Mouse (Mus musculus): ENCODE measurements at regions not wholly inside any gene's neighbourhood (a gene's known extent, or its start where the extent isn't known, plus 50 kb on each side); places are given as distances from the start of the nearest gene placed in this dataset.

- DNase-seq (ENCODE audit: low spot score in 2 of 2): no peak
Measured at GRCm38 (mm10) chr14:78372102-78372501, 64.3 kb upstream of the Tnfsf11 start.

GRCm38 (mm10) chr14:78368881-78369280, 61.0 kb upstream of the Tnfsf11 start:
- no peak for DNase-seq (ENCODE audit: low spot score in 2 of 2)

GRCm38 (mm10) chr14:78364822-78365221, 57.0 kb upstream of the Tnfsf11 start:
- DNase-seq (ENCODE audit: low spot score in 2 of 2): no peak

GRCm38 (mm10) chr14:78363123-78363522, 55.3 kb upstream of the Tnfsf11 start:
- no peak for DNase-seq (ENCODE audit: low spot score in 2 of 2)
